ENCODE assay signal across 9 mouse cellular contexts in the genomic region with DNA sequence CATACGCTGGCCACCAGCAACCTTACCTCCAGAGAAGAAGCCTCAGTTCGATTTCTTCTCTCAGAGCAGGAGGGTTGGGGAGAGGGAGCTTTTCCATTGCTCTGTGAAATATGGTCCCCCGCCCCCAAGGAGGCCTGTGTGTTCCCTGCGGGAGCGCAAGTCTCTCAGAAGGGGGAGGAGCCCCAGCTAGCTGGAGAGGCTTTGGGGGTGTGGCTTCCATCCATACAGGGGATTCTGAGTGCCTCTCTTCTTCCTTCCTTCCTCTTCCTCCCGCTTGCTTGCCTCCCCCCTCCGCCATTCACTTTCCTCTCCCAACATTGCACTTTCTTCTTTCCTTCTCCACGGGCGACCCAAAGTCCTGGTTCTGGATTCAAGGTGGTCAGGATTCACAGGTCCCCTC.
DNase-seq lines count a peak whose midpoint lies in the region; ATAC-seq and TF ChIP-seq lines count a peak whose summit lies in the region.
"Had no signal": no experiment of that assay in that cellular context is flagged by ENCODE, and none has a peak within 500 bp of the region (broad histone marks: within the 10 kb centered on the region; RNA-seq: fewer than 3 reads in every experiment).

No protein-coding gene starts in this region.

- no peak for TF ChIP-seq CTCF in gastrocnemius, adult 2 months (IDR thresholded peaks at IDR 0.05)

- no peak overlapping the region for H3K4me3 ChIP-seq in gastrocnemius, adult 2 months
- H3K4me3 ChIP-seq in kidney, embryonic 15.5 days (replicated peaks): no peak overlapping the region
- no peak overlapping the region for H3K4me3 ChIP-seq in neural tube, embryonic 15.5 days (replicated peaks)
- H3K4me3 ChIP-seq: megakaryocyte, embryonic 14.5 days had no signal

- peak; percentile 37 for DNase-seq in gastrocnemius, adult 2 months
- DNase-seq in gastrocnemius, postnatal 10 days: no peak
- DNase-seq in urinary bladder, postnatal 14 days (ENCODE audit: low spot score): peak; percentile 2
- no peak for DNase-seq in urinary bladder, adult 2 months (ENCODE audit: low spot score)

- H3K9ac ChIP-seq in kidney, embryonic 15.5 days: no peak overlapping the region
- no peak overlapping the region for H3K9ac ChIP-seq in neural tube, embryonic 15.5 days (replicated peaks)

- WGBS in kidney, embryonic 15.5 days: 25% methylated on average over 9 of the region's 9 CpGs
- 25% methylated on average over 9 of the region's 9 CpGs for WGBS in neural tube, embryonic 15.5 days

- H3K36me3 ChIP-seq in kidney, embryonic 15.5 days: peaks cover 63% of the 10 kb centered on the region
- H3K36me3 ChIP-seq in neural tube, embryonic 15.5 days: no peaks in the 10 kb centered on the region

- no peaks in the 10 kb centered on the region for H3K9me3 ChIP-seq in kidney, embryonic 15.5 days (replicated peaks)
- no peaks in the 10 kb centered on the region for H3K9me3 ChIP-seq in neural tube, embryonic 15.5 days (replicated peaks)
- H3K9me3 ChIP-seq: megakaryocyte, embryonic 14.5 days had no signal

- H3K27ac ChIP-seq in gastrocnemius, adult 2 months: peak overlapping the region; percentile 75
- H3K27ac ChIP-seq in kidney, embryonic 15.5 days: no peak overlapping the region
- H3K27ac ChIP-seq in neural tube, embryonic 15.5 days (replicated peaks): no peak overlapping the region

- H3K4me2 ChIP-seq in kidney, embryonic 15.5 days: peak overlapping the region; percentile 30; the same call in 1 of the 2 replicates
- H3K4me2 ChIP-seq in neural tube, embryonic 15.5 days: peak overlapping the region; percentile 17

- intact Hi-C loops in gastrocnemius, adult 2 months (cut with DNase I): no loop called here

- ATAC-seq in kidney, embryonic 15.5 days (replicated peaks; ENCODE audit: low FRiP score): no peak
- ATAC-seq in neural tube, embryonic 15.5 days (ENCODE audit: low FRiP score): peak; percentile 63
- no peak for ATAC-seq in erythroid progenitor cell, adult 5-6 weeks (replicated peaks; ENCODE audit: low FRiP score, poor library complexity, severe bottlenecking)
- no peak for ATAC-seq in erythroblast, adult 5-6 weeks (replicated peaks; ENCODE audit: low FRiP score, poor library complexity, severe bottlenecking)

- peaks cover 33% of the 10 kb centered on the region for H3K4me1 ChIP-seq in kidney, embryonic 15.5 days
- peaks cover 22% of the 10 kb centered on the region for H3K4me1 ChIP-seq in neural tube, embryonic 15.5 days

- H3K27me3 ChIP-seq in kidney, embryonic 15.5 days: no peaks in the 10 kb centered on the region
- no peaks in the 10 kb centered on the region for H3K27me3 ChIP-seq in neural tube, embryonic 15.5 days (replicated peaks)

Comparison
In these comparisons a context has a peak if more than half of its experiments do, and no peak if none do; other contexts are left out.
1. DNase-seq: peak in gastrocnemius, adult 2 months (single experiment) and urinary bladder, postnatal 14 days (single experiment); none in gastrocnemius, postnatal 10 days (single experiment) and urinary bladder, adult 2 months (single experiment).